Mouse (Mus musculus) bone marrow, adult 2 months (tissue): Measurements from ENCODE around the gene Tead1. TPM values are rescaled to one million over a fixed set of nuclear protein-coding genes. Genes with fewer than 3 reads are reported as not detected.

Experiments
- H3K27ac ChIP-seq: fragments of 200-500 bp; 2 replicates; pipeline ENCODE4 v1.5.1; 2012; ENCODE audit warnings: low read depth, mild to moderate bottlenecking, control low read depth, inconsistent platforms, low read length; ENCODE audit not compliant: control insufficient read depth, poor library complexity, insufficient read depth
- H3K4me1 ChIP-seq: fragments of 200-500 bp; 2 replicates; pipeline ENCODE4 v1.6.1; 2011; ENCODE audit warnings: low read length; ENCODE audit not compliant: control insufficient read depth, insufficient read depth
- H3K4me3 ChIP-seq: fragments of 200-500 bp; replicated peaks from 2 replicates; pipeline ENCODE3; 2011; ENCODE audit warnings: mild to moderate bottlenecking, low read depth, low read length, control low read depth; ENCODE audit not compliant: control insufficient read depth
- CTCF ChIP-seq: fragments of 200-500 bp; IDR thresholded peaks from 2 replicates; pipeline ENCODE4 v1.5.1; 2011; ENCODE audit warnings: low read length, control low read depth; ENCODE audit not compliant: control insufficient read depth, insufficient read depth
- POLR2A ChIP-seq: fragments of 200-500 bp; IDR thresholded peaks from 2 replicates; pipeline ENCODE4 v1.6.1; 2011; ENCODE audit warnings: low read depth, mild to moderate bottlenecking, control low read depth, low read length, borderline replicate concordance; ENCODE audit not compliant: control insufficient read depth
- WGBS: fragments of 180-500 bp; shearing (Covaris S2); methylation state at CpG from one replicate; pipeline ENCODE4 v1.1.7; 2018; 5-methylcytosine and 5-hydroxymethylcytosine counted together
- polyA plus RNA-seq: library from polyadenylated mRNA; stranded (reverse); fragments of >200 nt; gene quantifications from 2 replicates; pipeline ENCODE4 v1.2.4, GENCODE M21; 2011; ENCODE audit warnings: low replicate concordance; ENCODE audit not compliant: missing spikeins, insufficient read depth, insufficient read length

The Tead1 gene
- polyA plus RNA-seq, 1 experiment = 3.0 TPM

DNA sequence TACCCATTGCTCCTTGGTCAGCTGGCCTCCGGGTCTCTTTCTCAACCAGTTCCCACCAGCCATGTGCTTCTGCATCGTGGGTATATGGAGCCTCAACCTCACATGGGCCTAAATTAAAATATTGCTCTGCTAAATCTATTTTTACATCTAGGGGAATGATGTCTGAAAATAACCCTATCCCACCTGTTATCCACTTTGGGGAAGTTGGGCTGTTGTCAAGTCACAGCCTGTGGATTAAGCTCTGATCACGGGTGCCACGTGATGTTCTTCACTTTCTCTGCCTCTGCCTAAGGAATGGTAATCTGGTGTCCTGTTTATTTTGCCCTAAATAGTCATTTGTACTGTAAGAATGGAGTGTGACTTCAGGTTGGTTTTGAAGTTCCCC, 17.7 kb downstream of the Tead1 start:
- WGBS = 5% methylated on average over 4 of the region's 4 CpGs
- H3K4me1 ChIP-seq = no peaks in the 10 kb centered on the region
- H3K27ac ChIP-seq = no peak overlapping the region
- no peak for TF ChIP-seq POLR2A
- no peak for TF ChIP-seq CTCF
- no peak overlapping the region for H3K4me3 ChIP-seq

- no peak overlapping the region for H3K4me3 ChIP-seq
- H3K4me1 ChIP-seq = no peaks in the 10 kb centered on the region
- TF ChIP-seq POLR2A (no peak), CTCF (no peak)
- no peak overlapping the region for H3K27ac ChIP-seq
- WGBS = 2% methylated on average over 10 of the region's 10 CpGs
Observed at GRCm38 (mm10) chr7:112697162-112697841, 18.2 kb downstream of the Tead1 start.

GRCm38 (mm10) chr7:112700082-112700481, 21.0 kb downstream of the Tead1 start:
- TF ChIP-seq POLR2A = no peak
- 59% methylated on average over 5 of the region's 5 CpGs for WGBS

DNA sequence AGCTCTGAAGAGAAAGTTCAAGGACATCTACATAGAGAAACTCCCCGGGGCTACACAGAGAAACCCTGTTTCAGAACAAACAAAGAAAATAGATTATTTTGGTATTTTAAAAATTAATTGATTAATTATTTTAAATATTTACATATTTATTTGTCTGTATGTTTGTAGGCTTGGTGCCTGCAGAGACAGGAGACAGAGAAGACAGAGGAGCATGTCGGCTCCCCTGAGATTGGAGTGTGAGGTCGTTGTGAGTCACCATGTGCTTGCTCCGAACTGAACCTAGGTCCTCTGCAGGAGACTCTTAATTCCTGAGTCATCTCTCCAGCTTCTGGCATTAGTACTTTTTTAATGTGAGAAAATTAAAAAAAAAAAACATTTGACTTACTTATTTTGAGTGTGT, 24.2 kb downstream of the Tead1 start:
- TF ChIP-seq CTCF (no peak), POLR2A (no peak)
- 66% methylated on average over 4 of the region's 4 CpGs for whole genome bisulfite sequencing
- H3K4me3 ChIP-seq = no peak overlapping the region

More at GRCm38 (mm10) chr7:112700082-112700481, 21.0 kb downstream of the Tead1 start:
- no peak overlapping the region for H3K4me3 ChIP-seq
- no peak overlapping the region for H3K27ac ChIP-seq
- no peaks in the 10 kb centered on the region for H3K4me1 ChIP-seq

GRCm38 (mm10) chr7:112705870-112706269, 26.8 kb downstream of the Tead1 start:
- TF ChIP-seq CTCF = no peak
- no peak for TF ChIP-seq POLR2A
- Histone ChIP-seq H3K27ac (no peak overlapping the region), H3K4me3 (no peak overlapping the region), H3K4me1 (no peaks in the 10 kb centered on the region)
- WGBS = 27% methylated on average over 9 of the region's 9 CpGs

More for the DNA sequence above, 24.2 kb downstream of the Tead1 start:
- no peaks in the 10 kb centered on the region for H3K4me1 ChIP-seq
- no peak overlapping the region for H3K27ac ChIP-seq

- TF ChIP-seq CTCF (no peak), POLR2A (no peak)
- no peak overlapping the region for H3K4me3 ChIP-seq
- H3K4me1 ChIP-seq = no peaks in the 10 kb centered on the region
- 52% methylated on average over 3 of the region's 4 CpGs for WGBS
- no peak overlapping the region for H3K27ac ChIP-seq
Observed at GRCm38 (mm10) chr7:112706756-112707155, 27.6 kb downstream of the Tead1 start.

- 75% methylated on average over 7 of the region's 7 CpGs for WGBS
- no peak overlapping the region for H3K27ac ChIP-seq
- no peak for TF ChIP-seq POLR2A
- no peak for TF ChIP-seq CTCF
Observed at GRCm38 (mm10) chr7:112710409-112711107, 31.4 kb downstream of the Tead1 start.

GRCm38 (mm10) chr7:112711977-112712376, 32.9 kb downstream of the Tead1 start:
- WGBS = 8% methylated on average over 5 of the region's 5 CpGs
- H3K27ac ChIP-seq = no peak overlapping the region
- H3K4me1 ChIP-seq = no peaks in the 10 kb centered on the region
- no peak overlapping the region for H3K4me3 ChIP-seq
- TF ChIP-seq CTCF (no peak), POLR2A (no peak)

More at GRCm38 (mm10) chr7:112710409-112711107, 31.4 kb downstream of the Tead1 start:
- no peaks in the 10 kb centered on the region for H3K4me1 ChIP-seq
- no peak overlapping the region for H3K4me3 ChIP-seq

GRCm38 (mm10) chr7:112713509-112713908, 34.4 kb downstream of the Tead1 start:
- Histone ChIP-seq H3K4me1 (no peaks in the 10 kb centered on the region), H3K4me3 (no peak overlapping the region), H3K27ac (no peak overlapping the region)
- 54% methylated on average over 5 of the region's 5 CpGs for WGBS
- no peak for TF ChIP-seq CTCF
- TF ChIP-seq POLR2A = no peak

- Histone ChIP-seq H3K4me1 (no peaks in the 10 kb centered on the region), H3K4me3 (no peak overlapping the region), H3K27ac (no peak overlapping the region)
- WGBS = 82% methylated on average over 6 of the region's 6 CpGs
- no peak for TF ChIP-seq CTCF
- no peak for TF ChIP-seq POLR2A
Observed at GRCm38 (mm10) chr7:112714783-112715182, 35.7 kb downstream of the Tead1 start.
